Mouse (Mus musculus) CD4-positive, CD25-positive, alpha-beta regulatory T cell, adult 2 months (primary cell): Measurements from ENCODE around the gene Srms.

Experiments
- DNase-seq: peaks from one replicate; pipeline ENCODE4 v3.0.0-alpha.2; 2012; ENCODE audit warnings: low read depth, low spot score

Srms gene

GRCm38 (mm10) chr2:181166469-181166868, 46.5 kb downstream of the Srms start:
- DNase-seq, result no peak

GRCm38 (mm10) chr2:181160821-181161220, 52.2 kb downstream of the Srms start:
- no peak for DNase-seq

DNA sequence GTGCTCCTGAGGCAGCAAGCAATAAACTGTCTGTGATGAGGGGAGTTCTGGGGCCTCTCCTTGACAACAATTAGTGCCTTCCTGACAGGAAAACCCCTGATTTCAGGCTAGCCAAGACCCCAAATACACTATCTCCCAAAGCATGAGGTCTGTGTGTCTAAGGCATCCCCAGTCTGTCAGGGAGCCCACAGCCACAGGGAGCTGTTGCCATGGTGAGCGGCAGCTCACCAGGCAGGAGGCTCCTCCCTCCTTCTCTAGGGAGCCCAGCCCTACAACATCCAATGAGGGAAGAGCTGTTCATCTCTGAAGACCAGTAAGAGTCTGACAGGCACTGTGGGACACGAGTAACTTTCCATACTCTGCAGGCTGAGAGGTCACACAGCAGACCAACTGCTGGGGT, 53.2 kb downstream of the Srms start:
- DNase-seq, result no peak

DNA sequence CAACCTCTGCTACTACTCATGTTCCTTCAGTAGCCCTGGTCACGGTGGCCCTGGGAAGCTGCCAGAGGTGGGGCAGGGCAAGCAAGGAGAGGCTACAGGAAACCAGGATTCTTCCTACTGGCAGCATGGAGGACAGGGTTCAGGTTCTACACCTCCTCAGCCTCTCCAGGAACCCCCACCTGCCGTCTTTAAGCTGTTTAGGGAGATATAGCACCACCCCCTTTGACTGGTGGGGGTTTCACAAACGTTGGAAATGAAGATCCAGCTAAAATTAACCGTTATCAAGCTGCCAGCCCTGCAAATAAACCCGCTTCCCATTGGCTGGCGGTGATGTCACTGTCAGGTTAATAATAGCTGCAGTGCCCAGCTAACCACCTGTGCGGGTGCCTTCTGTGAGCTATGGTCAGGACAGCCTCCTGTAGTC, 53.9 kb downstream of the Srms start:
- no peak for DNase-seq

DNA sequence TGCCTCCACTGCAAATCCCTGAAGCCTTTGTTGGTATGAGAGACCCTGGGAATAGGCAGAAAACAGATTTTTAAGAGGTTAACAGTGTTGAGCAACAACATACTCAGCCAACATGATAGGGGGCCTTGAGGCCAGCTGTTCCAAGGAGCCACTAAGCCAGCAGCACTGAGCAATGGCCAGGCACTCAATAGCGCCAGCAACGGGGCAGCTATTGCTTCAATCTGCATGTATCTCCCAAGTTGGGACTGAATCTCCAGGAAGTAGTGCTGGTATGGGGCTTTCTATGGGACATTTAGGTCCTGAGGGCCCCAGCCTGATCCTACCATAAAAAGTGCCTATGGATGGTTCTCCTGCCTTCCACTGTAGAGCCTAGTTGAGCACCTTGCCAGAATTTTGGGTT, 54.5 kb downstream of the Srms start:
- DNase-seq, result no peak

- no peak for DNase-seq
Measured at GRCm38 (mm10) chr2:181157716-181158302, 55.2 kb downstream of the Srms start.

DNA sequence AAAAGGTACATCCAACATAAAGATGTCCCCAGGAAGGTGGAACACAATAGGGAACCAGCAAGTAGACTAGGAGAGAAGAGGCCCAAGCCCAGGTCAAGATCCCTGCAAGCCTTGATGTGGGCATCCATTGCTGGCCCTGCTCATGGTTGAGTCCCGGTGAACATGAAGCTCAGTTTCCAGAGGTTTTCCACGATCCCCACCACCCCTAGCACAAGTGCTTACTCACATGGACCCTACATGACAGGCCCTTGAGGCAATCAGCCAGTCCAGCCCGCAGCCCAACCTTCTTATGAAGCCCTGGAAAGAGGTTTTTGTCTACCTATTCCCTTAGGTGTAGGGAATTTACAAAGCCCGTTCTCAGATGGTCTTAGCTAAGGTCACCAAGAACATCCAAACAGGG, 55.8 kb downstream of the Srms start:
- no peak for DNase-seq

DNA sequence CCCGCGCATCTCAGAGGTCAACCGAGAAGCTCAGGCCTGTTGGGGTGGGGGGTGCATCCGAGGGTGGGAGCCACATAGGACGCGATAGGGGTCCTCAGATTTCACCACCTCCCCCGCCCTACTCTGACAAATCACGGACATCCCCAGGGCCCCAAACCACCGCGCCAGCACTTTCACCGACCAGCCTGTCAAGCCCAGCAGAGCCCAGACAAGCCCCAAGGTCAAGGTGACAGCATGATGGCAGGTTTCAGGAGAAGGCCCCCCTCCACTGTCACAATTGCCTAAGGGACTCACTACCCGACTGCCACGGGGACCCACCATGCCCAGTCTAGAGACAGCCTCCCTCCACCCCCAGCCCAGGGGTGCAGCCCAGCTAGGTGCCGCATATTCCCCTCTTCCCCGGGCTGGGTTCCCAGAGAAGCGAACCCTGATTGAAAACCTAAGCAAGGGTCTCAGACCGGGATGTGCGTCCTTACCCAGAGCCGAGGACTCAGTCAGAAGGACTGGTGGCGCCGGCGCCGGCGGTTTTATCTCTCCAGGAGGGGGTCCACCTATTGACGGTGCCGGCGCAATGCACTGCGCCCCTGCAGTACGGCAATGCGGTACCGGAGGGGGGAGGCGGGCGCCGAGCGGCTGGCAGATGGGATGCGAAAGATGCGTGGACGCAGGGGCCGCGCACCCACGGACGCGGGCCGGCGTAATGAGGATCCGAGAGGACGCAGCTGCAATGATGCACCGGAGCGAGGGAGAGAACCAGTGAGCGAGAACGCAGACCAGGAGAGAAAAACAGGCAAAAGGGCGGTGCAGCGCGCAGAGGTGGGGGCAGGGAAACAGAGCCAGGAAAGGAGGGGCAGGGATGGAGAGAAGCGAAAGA, 56.5 kb downstream of the Srms start, which contains the start of gene Eef1a2:
Eef1a2 (minus strand) TSS at position 767 of the 874 bp plus-strand sequence.
- no peak for DNase-seq

- DNase-seq, result no peak
Measured at GRCm38 (mm10) chr2:181155801-181156200, 57.2 kb downstream of the Srms start.
